Mouse (Mus musculus) G1E (cell line): ENCODE data around the gene Apmap.

Experiments
- CTCF ChIP-seq: IDR thresholded peaks from 2 replicates; pipeline ENCODE4 v1.5.1; 2012; ENCODE audit warnings: low read depth, low read length, inconsistent platforms, mixed read lengths
- GATA2 ChIP-seq: IDR thresholded peaks from 2 replicates; pipeline ENCODE4 v1.6.1; 2012; ENCODE audit warnings: low read depth, low read length, inconsistent platforms, borderline replicate concordance
- TAL1 ChIP-seq: conservative IDR thresholded peaks from 2 replicates; pipeline ENCODE4 v1.6.1; 2012; ENCODE audit warnings: low read depth, low read length, inconsistent platforms, mixed read lengths

GRCm38 (mm10) chr2:150578603-150579002 is 29.8 kb downstream of the Apmap start:
- TF ChIP-seq GATA2 (no peak), CTCF (no peak), TAL1 (no peak)
